Mouse (Mus musculus) lung, embryonic 14.5 days (tissue): Measurements from ENCODE around the gene Frem3. TPM values are rescaled to one million over a fixed set of nuclear protein-coding genes. Genes with fewer than 3 reads are reported as not detected.
A peak's percentile ranks its signal among the peaks of the same experiment; 100 is the strongest.

Experiments used
- ATAC-seq: fragments of 200-750 bp; cut with Nextera tagmentation; 2 replicates; pipeline ENCODE4 v1.8.0; 2017; ENCODE audit warnings: mild to moderate bottlenecking, moderate TSS enrichment, moderate library complexity; ENCODE audit not compliant: insufficient read depth
- DNase-seq: peaks from one replicate; pipeline ENCODE4 v3.0.0-alpha.2; 2015
- H3K27ac ChIP-seq: fragments of 300-500 bp; sonication (generic); 2 replicates; pipeline ENCODE4 v1.5.1; 2014; ENCODE audit warnings: low read depth, mild to moderate bottlenecking, moderate library complexity
- H3K27me3 ChIP-seq: fragments of 300-500 bp; sonication (generic); 2 replicates; pipeline ENCODE4 v1.6.1; 2014; ENCODE audit warnings: low read length, control low read depth; ENCODE audit not compliant: insufficient read depth
- H3K36me3 ChIP-seq: fragments of 300-500 bp; sonication (generic); 2 replicates; pipeline ENCODE4 v1.6.1; 2014; ENCODE audit warnings: control low read depth; ENCODE audit not compliant: insufficient read depth
- H3K4me1 ChIP-seq: fragments of 300-500 bp; sonication (generic); 2 replicates; pipeline ENCODE4 v1.6.1; 2014; ENCODE audit warnings: antibody characterized with exemption, control low read depth; ENCODE audit not compliant: insufficient read depth
- H3K4me2 ChIP-seq: fragments of 300-500 bp; sonication (generic); 2 replicates; pipeline ENCODE4 v1.6.1; 2014; ENCODE audit warnings: mild to moderate bottlenecking
- H3K4me3 ChIP-seq: fragments of 300-500 bp; sonication (generic); 2 replicates; pipeline ENCODE4 v1.5.1; 2014; ENCODE audit warnings: low read depth, low read length
- H3K9ac ChIP-seq: fragments of 300-500 bp; sonication (generic); 2 replicates; pipeline ENCODE4 v1.6.1; 2014
- H3K9me3 ChIP-seq: fragments of 300-500 bp; sonication (generic); 2 replicates; pipeline ENCODE4 v1.6.1; 2016; ENCODE audit warnings: low read depth, low read length, control low read depth
- CTCF ChIP-seq: IDR thresholded peaks from 2 replicates; pipeline ENCODE4 v1.5.1; 2016; ENCODE audit warnings: antibody characterized with exemption, low read depth
- WGBS: fragments of 180-500 bp; shearing (Covaris S2); extraction: QIAGEN DNeasy Blood & Tissue Kit; methylation state at CpG from one replicate; pipeline ENCODE4 v1.1.7; 2014; 5-methylcytosine and 5-hydroxymethylcytosine counted together
- polyA plus RNA-seq: library from polyadenylated mRNA; unstranded; fragments of >200 nt; fragmentation: Nextera tagmentation; extraction: Ambion mirVana; gene quantifications from 2 replicates; pipeline ENCODE4 v1.2.1, GENCODE M21; 2014

Gene Frem3
- polyA plus RNA-seq, result 0.11 and 0.41 TPM in 2 replicates

GRCm38 (mm10) chr8:80610549-80611440 is at the start of gene Frem3:
Gene Frem3, plus strand, starts transcription at chr8:80611080.
- H3K9ac ChIP-seq, result no peak within 1 kb of the TSS; the same call in 1 of the 2 replicates
- DNase-seq (peak; percentile 11), ATAC-seq (no peak)
- H3K4me2 ChIP-seq, result peak within 1 kb of the TSS; percentile 52
- peak within 1 kb of the TSS; percentile 20; the same call in 1 of the 2 replicates for H3K4me3 ChIP-seq
- no peaks in the 10 kb centered on the region for H3K36me3 ChIP-seq
- H3K27me3 ChIP-seq, result peaks cover 22% of the 10 kb centered on the region
- no peaks in the 10 kb centered on the region for H3K4me1 ChIP-seq
- no peak for TF ChIP-seq CTCF
- no peaks in the 10 kb centered on the region for H3K9me3 ChIP-seq
- H3K27ac ChIP-seq, result no peak within 1 kb of the TSS
- WGBS, result 3% methylated on average over 32 of the region's 32 CpGs

GRCm38 (mm10) chr8:80564205-80564839 is 46.6 kb upstream of the Frem3 start:
- no peak for ATAC-seq
- 74% methylated on average over 3 of the region's 3 CpGs for WGBS
- no peak overlapping the region for H3K9ac ChIP-seq

GRCm38 (mm10) chr8:80567471-80567870 is 43.4 kb upstream of the Frem3 start:
- Histone ChIP-seq H3K9me3 (no peaks in the 10 kb centered on the region), H3K9ac (no peak overlapping the region), H3K4me3 (no peak overlapping the region), H3K27ac (no peak overlapping the region), H3K4me1 (no peaks in the 10 kb centered on the region), H3K27me3 (no peaks in the 10 kb centered on the region), H3K4me2 (no peak overlapping the region), H3K36me3 (no peaks in the 10 kb centered on the region)
- ATAC-seq (no peak), DNase-seq (no peak)
- TF ChIP-seq CTCF, result no peak
- WGBS, result 84% methylated on average over 1 of the region's 1 CpGs

More at GRCm38 (mm10) chr8:80564205-80564839, 46.6 kb upstream of the Frem3 start:
- Histone ChIP-seq H3K4me2 (no peak overlapping the region), H3K9me3 (no peaks in the 10 kb centered on the region), H3K27me3 (no peaks in the 10 kb centered on the region), H3K36me3 (no peaks in the 10 kb centered on the region), H3K4me1 (no peaks in the 10 kb centered on the region), H3K27ac (no peak overlapping the region), H3K4me3 (no peak overlapping the region)
- TF ChIP-seq CTCF, result no peak
- no peak for DNase-seq

- H3K27me3 ChIP-seq, result no peaks in the 10 kb centered on the region
- 57% methylated on average over 6 of the region's 6 CpGs for WGBS
- H3K9ac ChIP-seq, result no peak overlapping the region
- DNase-seq, result no peak
- no peak overlapping the region for H3K4me3 ChIP-seq
- no peaks in the 10 kb centered on the region for H3K36me3 ChIP-seq
- no peak for TF ChIP-seq CTCF
- ATAC-seq, result no peak
- H3K27ac ChIP-seq, result no peak overlapping the region
- H3K4me2 ChIP-seq, result no peak overlapping the region
- no peaks in the 10 kb centered on the region for H3K4me1 ChIP-seq
- no peaks in the 10 kb centered on the region for H3K9me3 ChIP-seq
Measured at GRCm38 (mm10) chr8:80568243-80568995, 42.5 kb upstream of the Frem3 start.

GRCm38 (mm10) chr8:80572417-80573061 is 38.3 kb upstream of the Frem3 start:
- no peaks in the 10 kb centered on the region for H3K27me3 ChIP-seq
- no peak overlapping the region for H3K4me3 ChIP-seq
- ATAC-seq, result no peak
- 54% methylated on average over 1 of the region's 1 CpGs for WGBS
- no peak for TF ChIP-seq CTCF
- H3K4me2 ChIP-seq, result no peak overlapping the region
- H3K9me3 ChIP-seq, result no peaks in the 10 kb centered on the region
- no peak overlapping the region for H3K27ac ChIP-seq
- no peaks in the 10 kb centered on the region for H3K36me3 ChIP-seq
- no peak for DNase-seq
- no peak overlapping the region for H3K9ac ChIP-seq
- H3K4me1 ChIP-seq, result no peaks in the 10 kb centered on the region

- H3K27ac ChIP-seq, result no peak overlapping the region
- DNase-seq (no peak), ATAC-seq (no peak)
- no peaks in the 10 kb centered on the region for H3K36me3 ChIP-seq
- no peaks in the 10 kb centered on the region for H3K4me1 ChIP-seq
- no peaks in the 10 kb centered on the region for H3K9me3 ChIP-seq
- WGBS, result 72% methylated on average over 2 of the region's 2 CpGs
- no peak for TF ChIP-seq CTCF
- H3K4me2 ChIP-seq, result no peak overlapping the region
- no peaks in the 10 kb centered on the region for H3K27me3 ChIP-seq
- no peak overlapping the region for H3K4me3 ChIP-seq
- H3K9ac ChIP-seq, result no peak overlapping the region
Measured at GRCm38 (mm10) chr8:80577126-80577525, 33.8 kb upstream of the Frem3 start.
